Mouse (Mus musculus): ENCODE measurements around the gene Acot12.

GRCm38 (mm10) chr13:91807874-91808575 is 66.7 kb downstream of the Acot12 start:
- no peak for TF ChIP-seq CTCF (IDR thresholded peaks at IDR 0.05; ENCODE audit: borderline replicate concordance, control insufficient read depth, extremely low read depth, insufficient read depth, low read length, poor library complexity)
- TF ChIP-seq POLR2A (IDR thresholded peaks at IDR 0.05; ENCODE audit: control insufficient read depth, extremely low read depth, insufficient read depth, low read length, poor library complexity), result no peak
